24 mouse cellular contexts compared by ENCODE assay signal in the genomic region with DNA sequence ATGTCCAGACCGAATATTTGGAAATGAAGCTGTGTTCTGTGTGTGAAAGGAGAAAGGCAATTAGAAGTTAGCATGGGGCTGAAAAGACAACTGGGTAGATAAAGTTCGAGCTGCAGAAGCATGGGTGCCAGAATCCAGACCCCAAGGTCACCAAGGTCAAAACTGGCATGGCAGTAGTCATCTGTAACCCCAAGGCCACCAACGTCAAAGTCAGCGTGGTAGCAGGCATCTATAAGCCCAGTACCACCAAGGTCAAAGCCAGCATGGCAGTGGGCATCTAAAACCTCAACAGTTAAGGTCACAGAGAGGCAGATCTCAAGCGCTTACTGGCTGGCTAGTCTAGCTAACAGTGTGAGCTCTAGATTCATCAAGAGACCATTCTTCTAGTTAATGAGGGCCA.
DNase-seq lines count a peak whose midpoint lies in the region; ATAC-seq and TF ChIP-seq lines count a peak whose summit lies in the region.
"Had no signal": no experiment of that assay in that cellular context is flagged by ENCODE, and none has a peak within 500 bp of the region (broad histone marks: within the 10 kb centered on the region; RNA-seq: fewer than 3 reads in every experiment).

No protein-coding gene starts in this region.

- no peaks in the 10 kb centered on the region for H3K36me3 ChIP-seq in heart, embryonic 10.5 days
- no peaks in the 10 kb centered on the region for H3K36me3 ChIP-seq in stomach, postnatal 0 days (ENCODE audit: control insufficient read depth, insufficient read depth, low read length)
- H3K36me3 ChIP-seq: embryonic facial prominence, embryonic 10.5 days; embryonic facial prominence, embryonic 12.5 days; forebrain, embryonic 12.5 days; G1E had no signal

- WGBS in heart, embryonic 10.5 days, result 81% methylated on average over 5 of the region's 5 CpGs
- WGBS in stomach, postnatal 0 days, result 86% methylated on average over 5 of the region's 5 CpGs

- ATAC-seq in stomach, postnatal 0 days (ENCODE audit: low FRiP score, low TSS enrichment), result no peak
- ATAC-seq: activated CD4-positive, CD25-positive, alpha-beta regulatory T cell, adult 4 months; CD4-positive, CD25-positive, alpha-beta regulatory T cell, adult 4 months; forebrain, embryonic 14.5 days; forebrain, embryonic 16.5 days; Patski had no signal

- no peaks in the 10 kb centered on the region for H3K4me1 ChIP-seq in heart, embryonic 10.5 days
- H3K4me1 ChIP-seq in stomach, postnatal 0 days (replicated peaks; ENCODE audit: control insufficient read depth, insufficient read depth), result no peaks in the 10 kb centered on the region
- H3K4me1 ChIP-seq: embryonic facial prominence, embryonic 10.5 days; embryonic facial prominence, embryonic 12.5 days; forebrain, embryonic 12.5 days had no signal

- no peak for TF ChIP-seq CTCF in stomach, postnatal 0 days (IDR thresholded peaks at IDR 0.05; ENCODE audit: low read depth)

- no peak for TF ChIP-seq EP300 in stomach, postnatal 0 days (optimal IDR thresholded peaks at IDR 0.05)

- no peak overlapping the region for H3K4me3 ChIP-seq in heart, embryonic 10.5 days
- H3K4me3 ChIP-seq in stomach, postnatal 0 days (ENCODE audit: low read depth, low read length), result no peak overlapping the region
- H3K4me3 ChIP-seq: embryonic facial prominence, embryonic 10.5 days; embryonic facial prominence, embryonic 12.5 days; forebrain, embryonic 12.5 days had no signal

- no peak overlapping the region for H3K27ac ChIP-seq in heart, embryonic 10.5 days
- no peak overlapping the region for H3K27ac ChIP-seq in stomach, postnatal 0 days (replicated peaks)
- H3K27ac ChIP-seq: embryonic facial prominence, embryonic 10.5 days; embryonic facial prominence, embryonic 12.5 days; forebrain, embryonic 12.5 days had no signal

- H3K27me3 ChIP-seq in heart, embryonic 10.5 days (ENCODE audit: insufficient read depth, poor library complexity, severe bottlenecking), result no peaks in the 10 kb centered on the region
- no peaks in the 10 kb centered on the region for H3K27me3 ChIP-seq in stomach, postnatal 0 days (ENCODE audit: control insufficient read depth, insufficient read depth, low read length)
- H3K27me3 ChIP-seq: CH12.LX; embryonic facial prominence, embryonic 12.5 days; forebrain, embryonic 12.5 days; Patski had no signal

- peak; percentile 35 for DNase-seq in adrenal gland, adult 2 months
- DNase-seq in adrenal gland, postnatal 25 days, result no peak
- peak; percentile 16 to 18 for DNase-seq in adrenal gland, postnatal 36 days
- DNase-seq in adrenal gland, postnatal 4 days (ENCODE audit: low spot score in 2 of 2), result no peak
- peak; percentile 46 for DNase-seq in heart, embryonic 10.5 days (ENCODE audit: low spot score)
- no peak for DNase-seq in heart, postnatal 4 days
- peak; percentile 6 for DNase-seq in stomach, postnatal 0 days (ENCODE audit: low spot score)
- DNase-seq: adrenal gland, postnatal 10 days; B cell, adult 2 months; cerebellum, adult 11-12 months; cerebellum, adult 2 months; cerebellum, adult 9-10 months; cerebellum, postnatal 10 days; cerebellum, postnatal 25 days had no signal

- H3K4me2 ChIP-seq in stomach, postnatal 0 days (replicated peaks; ENCODE audit: low read depth), result no peak overlapping the region
- H3K4me2 ChIP-seq: embryonic facial prominence, embryonic 12.5 days; forebrain, embryonic 12.5 days had no signal

- H3K9me3 ChIP-seq in heart, embryonic 10.5 days, result no peaks in the 10 kb centered on the region
- no peaks in the 10 kb centered on the region for H3K9me3 ChIP-seq in stomach, postnatal 0 days (ENCODE audit: control insufficient read depth, low read length)
- H3K9me3 ChIP-seq: embryonic facial prominence, embryonic 12.5 days; forebrain, embryonic 12.5 days; G1E had no signal

- no peak overlapping the region for H3K9ac ChIP-seq in stomach, postnatal 0 days (ENCODE audit: low read length)
- H3K9ac ChIP-seq: embryonic facial prominence, embryonic 12.5 days; forebrain, embryonic 12.5 days had no signal

Comparison
In these comparisons a context has a peak if more than half of its experiments do, and no peak if none do; other contexts are left out.
1. DNase-seq: peak in adrenal gland, adult 2 months (single experiment), adrenal gland, postnatal 36 days (2 of 2), heart, embryonic 10.5 days (single experiment) and stomach, postnatal 0 days (single experiment); none in adrenal gland, postnatal 25 days (single experiment), adrenal gland, postnatal 4 days (0 of 2) and heart, postnatal 4 days (single experiment).